Mouse (Mus musculus) MEL (cell line): ENCODE measurements at regions not wholly inside any gene's neighbourhood (a gene's known extent, or its start where the extent isn't known, plus 50 kb on each side); places are given as distances from the start of the nearest gene placed in this dataset.

Source experiments
- DNase-seq: peaks from one replicate; pipeline ENCODE4 v3.0.0; 2011; ENCODE audit warnings: low read depth, low spot score
- H3K27ac ChIP-seq: 2 replicates; pipeline ENCODE4 v1.5.1; 2012; ENCODE audit warnings: low read depth, mild to moderate bottlenecking, control low read depth, low read length, moderate library complexity; ENCODE audit not compliant: control insufficient read depth
- H3K27me3 ChIP-seq, 2 experiments: fragments of 150-350 bp in 1 of 2; sonication (generic) in 1 of 2; 2 replicates each; pipeline ENCODE4 v1.6.1; 2012; ENCODE audit warnings: low read length in 2 of 2, mild to moderate bottlenecking in 2 of 2, improper control_type of control experiment in 1 of 2, moderate library complexity in 1 of 2; ENCODE audit not compliant: insufficient read depth in 2 of 2, control insufficient read depth in 1 of 2
- H3K36me3 ChIP-seq, 2 experiments: 2 replicates each; pipeline ENCODE4 v1.6.1; 2012 to 2014; ENCODE audit warnings: low read length in 2 of 2, improper control_type of control experiment in 1 of 2, inconsistent platforms in 1 of 2, mild to moderate bottlenecking in 1 of 2; ENCODE audit not compliant: insufficient read depth in 2 of 2, control insufficient read depth in 1 of 2
- H3K4me1 ChIP-seq, 2 experiments: fragments of 150-350 bp in 1 of 2; sonication (generic) in 1 of 2; 2 replicates each; pipeline ENCODE4 v1.6.1; 2012; ENCODE audit warnings: low read length in 2 of 2, improper control_type of control experiment in 1 of 2, mild to moderate bottlenecking in 1 of 2; ENCODE audit not compliant: insufficient read depth in 2 of 2, control insufficient read depth in 1 of 2
- H3K4me3 ChIP-seq, 2 experiments: fragments of 150-350 bp in 1 of 2; sonication (generic) in 1 of 2; 2 replicates each; pipeline ENCODE4 v1.5.1; 2012; ENCODE audit warnings: low read depth in 2 of 2, low read length in 2 of 2, mild to moderate bottlenecking in 2 of 2, moderate library complexity in 2 of 2, control low read depth in 1 of 2, improper control_type of control experiment in 1 of 2; ENCODE audit not compliant: control insufficient read depth in 1 of 2, insufficient read depth in 1 of 2
- H3K79me2 ChIP-seq: 2 replicates; pipeline ENCODE4 v1.6.1; 2012; ENCODE audit warnings: mild to moderate bottlenecking, low read length, moderate library complexity; ENCODE audit not compliant: control insufficient read depth, poor library complexity, insufficient read depth
- H3K9ac ChIP-seq: 2 replicates; pipeline ENCODE4 v1.6.1; 2012; ENCODE audit warnings: low read depth, mild to moderate bottlenecking, control low read depth, low read length, moderate library complexity; ENCODE audit not compliant: control insufficient read depth, poor library complexity, severe bottlenecking
- H3K9me3 ChIP-seq: fragments of 150-350 bp; sonication (generic); replicated peaks from 2 replicates; pipeline ENCODE4 v1.6.1; 2012; ENCODE audit warnings: mild to moderate bottlenecking, low read length, improper control_type of control experiment, moderate library complexity; ENCODE audit not compliant: insufficient read depth
- BHLHE40 ChIP-seq: IDR thresholded peaks from 2 replicates; pipeline ENCODE4 v1.6.1; 2012; ENCODE audit warnings: low read depth, mild to moderate bottlenecking, inconsistent platforms, low read length, improper control_type of control experiment, borderline replicate concordance
- CHD1 ChIP-seq: IDR thresholded peaks from 2 replicates; pipeline ENCODE4 v1.6.1; 2012; ENCODE audit warnings: low read depth, mild to moderate bottlenecking, inconsistent platforms, low read length, improper control_type of control experiment
- CTCF ChIP-seq, 3 experiments: IDR thresholded peaks in 2 of 3; conservative IDR thresholded peaks in 1 of 3; 2 replicates each; pipeline ENCODE4 v1.5.1; 2011 to 2012; ENCODE audit warnings: low read length in 3 of 3, low read depth in 2 of 3, mild to moderate bottlenecking in 2 of 3, improper control_type of control experiment in 1 of 3, inconsistent platforms in 1 of 3, mixed read lengths in 1 of 3, moderate library complexity in 1 of 3; ENCODE audit not compliant: control insufficient read depth in 1 of 3, insufficient read depth in 1 of 3, poor library complexity in 1 of 3, severe bottlenecking in 1 of 3
- E2F4 ChIP-seq: IDR thresholded peaks from 2 replicates; pipeline ENCODE4 v1.6.1; 2011; ENCODE audit warnings: low read depth, low read length, improper control_type of control experiment, borderline replicate concordance
- ELF1 ChIP-seq: IDR thresholded peaks from 2 replicates; pipeline ENCODE4 v1.6.1; 2014; ENCODE audit warnings: low read depth, mild to moderate bottlenecking, inconsistent platforms, low read length, improper control_type of control experiment, moderate library complexity
- EP300 ChIP-seq, 2 experiments: IDR thresholded peaks; 2 replicates each; pipeline ENCODE4 v1.6.1; 2011; ENCODE audit warnings: improper control_type of control experiment in 2 of 2, low read length in 2 of 2, low read depth in 1 of 2, mild to moderate bottlenecking in 1 of 2
- GATA1 ChIP-seq: IDR thresholded peaks from 2 replicates; pipeline ENCODE4 v1.6.1; 2011; ENCODE audit warnings: low read depth, low read length, improper control_type of control experiment
- JUND ChIP-seq: IDR thresholded peaks from 2 replicates; pipeline ENCODE4 v1.6.1; 2011; ENCODE audit warnings: low read depth, mild to moderate bottlenecking, improper control_type of control experiment, low read length
- MYB ChIP-seq: IDR thresholded peaks from 2 replicates; pipeline ENCODE4 v1.6.1; 2011; ENCODE audit warnings: mild to moderate bottlenecking, low read depth, low read length, improper control_type of control experiment
- MYC ChIP-seq: IDR thresholded peaks from 2 replicates; pipeline ENCODE4 v1.6.1; 2011; ENCODE audit warnings: low read depth, mild to moderate bottlenecking, low read length, improper control_type of control experiment, moderate library complexity
- NELFE ChIP-seq: IDR thresholded peaks from 2 replicates; pipeline ENCODE4 v1.6.1; 2011; ENCODE audit warnings: low read depth, low read length, improper control_type of control experiment
- NRF1 ChIP-seq: IDR thresholded peaks from 2 replicates; pipeline ENCODE4 v1.6.1; 2014; ENCODE audit warnings: low read depth, mild to moderate bottlenecking, inconsistent platforms, low read length, improper control_type of control experiment, moderate library complexity; ENCODE audit not compliant: poor library complexity, insufficient read depth, severe bottlenecking
- POLR2A ChIP-seq, 2 experiments: IDR thresholded peaks; 2 replicates each; pipeline ENCODE4 v1.6.1; 2011 to 2012; ENCODE audit warnings: low read length in 2 of 2, mild to moderate bottlenecking in 2 of 2, control low read depth in 1 of 2, improper control_type of control experiment in 1 of 2, low read depth in 1 of 2, moderate library complexity in 1 of 2; ENCODE audit not compliant: control insufficient read depth in 1 of 2, insufficient read depth in 1 of 2, poor library complexity in 1 of 2
- POLR2AphosphoS2 ChIP-seq: IDR thresholded peaks from 2 replicates; pipeline ENCODE4 v1.6.1; 2011; ENCODE audit warnings: low read length, improper control_type of control experiment
- POLR2AphosphoS5 ChIP-seq: IDR thresholded peaks from 2 replicates; pipeline ENCODE4 v1.6.1; 2012; ENCODE audit warnings: low read depth, borderline replicate concordance, mild to moderate bottlenecking, inconsistent platforms, low read length, moderate library complexity, mixed read lengths
- RAD21 ChIP-seq: IDR thresholded peaks from 2 replicates; pipeline ENCODE4 v1.6.1; 2011; ENCODE audit warnings: mild to moderate bottlenecking, low read depth, low read length, improper control_type of control experiment
- RCOR1 ChIP-seq: IDR thresholded peaks from 2 replicates; pipeline ENCODE4 v1.6.1; 2012; ENCODE audit warnings: low read depth, mild to moderate bottlenecking, inconsistent platforms, low read length, improper control_type of control experiment
- SMC3 ChIP-seq: IDR thresholded peaks from 2 replicates; pipeline ENCODE4 v1.6.1; 2011; ENCODE audit warnings: low read depth, low read length, improper control_type of control experiment
- TBP ChIP-seq: IDR thresholded peaks from 2 replicates; pipeline ENCODE4 v1.8.0; 2011; ENCODE audit warnings: low read depth, low read length, improper control_type of control experiment
- ZC3H11A ChIP-seq: IDR thresholded peaks from 2 replicates; pipeline ENCODE4 v1.6.1; 2012; ENCODE audit warnings: low read depth, mild to moderate bottlenecking, inconsistent platforms, low read length, improper control_type of control experiment
- ZKSCAN1 ChIP-seq: IDR thresholded peaks from 2 replicates; pipeline ENCODE4 v1.6.1; 2012; ENCODE audit warnings: low read depth, mild to moderate bottlenecking, inconsistent platforms, low read length, improper control_type of control experiment, moderate library complexity
- ZMIZ1 ChIP-seq: IDR thresholded peaks from 2 replicates; pipeline ENCODE4 v1.6.1; 2012; ENCODE audit warnings: low read depth, mild to moderate bottlenecking, inconsistent platforms, low read length, improper control_type of control experiment, moderate library complexity

DNA sequence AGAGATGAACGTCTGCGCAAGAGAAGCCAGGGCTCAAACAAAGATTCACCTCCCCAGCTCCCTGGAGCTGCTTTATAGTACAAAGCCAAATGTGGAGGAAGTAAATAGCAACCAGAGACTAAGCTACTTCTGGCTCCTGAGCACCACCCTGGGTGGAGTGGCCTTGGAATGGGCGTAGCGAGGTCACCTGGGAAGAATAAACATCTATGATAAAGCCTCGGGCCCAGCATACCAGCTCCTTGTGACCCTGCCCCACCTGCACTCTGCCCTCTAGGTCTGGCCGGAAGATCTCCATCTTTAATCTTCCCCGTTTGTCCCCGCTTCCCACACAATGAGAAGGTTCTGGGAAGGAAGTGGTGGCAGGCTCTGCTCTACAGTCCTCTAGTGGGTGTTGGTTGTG, 61.0 kb upstream of the Ptpn3 start:
- H3K27me3 ChIP-seq, result no peaks in the 10 kb centered on the region
- no peak overlapping the region for H3K9ac ChIP-seq
- H3K4me3 ChIP-seq, result no peak overlapping the region
- no peaks in the 10 kb centered on the region for H3K36me3 ChIP-seq
- DNase-seq, result no peak
- H3K4me1 ChIP-seq, result no peaks in the 10 kb centered on the region
- H3K9me3 ChIP-seq, result no peaks in the 10 kb centered on the region
- H3K79me2 ChIP-seq, result no peaks in the 10 kb centered on the region
- no peak overlapping the region for H3K27ac ChIP-seq
- TF ChIP-seq CHD1 (no peak), RCOR1 (no peak), NELFE (no peak), MYC (no peak), BHLHE40 (no peak), ZKSCAN1 (no peak), TBP (no peak), RAD21 (no peak)

DNA sequence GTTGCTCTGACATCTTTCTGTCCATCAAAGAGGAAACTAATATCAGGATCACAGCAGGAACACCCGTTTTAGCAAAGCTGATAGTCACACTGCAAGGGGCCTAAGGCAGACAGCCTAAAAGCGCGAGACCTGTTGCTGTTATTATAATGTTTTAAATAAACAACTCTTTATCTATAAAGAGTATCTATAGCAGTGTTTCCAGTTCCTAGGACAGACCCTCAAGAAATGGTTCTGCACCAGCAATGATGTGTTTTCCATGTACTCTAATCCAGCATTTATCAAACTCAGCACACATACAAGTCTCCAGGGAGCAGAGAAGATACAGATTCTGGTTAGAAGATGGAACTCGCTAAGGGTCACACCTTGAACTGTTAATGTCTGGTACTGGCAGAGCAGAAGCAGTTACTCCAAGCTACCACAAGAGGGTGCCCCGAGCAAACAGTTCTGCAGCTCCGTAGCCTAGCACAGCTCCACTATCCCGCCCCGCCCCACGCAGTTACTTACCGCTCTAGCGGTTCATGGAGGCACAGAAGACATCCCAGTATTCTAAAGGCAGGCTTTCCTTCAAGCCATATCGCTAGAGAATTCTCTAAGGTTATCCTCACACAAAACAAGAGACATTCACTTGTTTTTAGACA, 64.2 kb upstream of the Palm2 start:
- Histone ChIP-seq H3K9me3 (no peaks in the 10 kb centered on the region), H3K4me1 (no peaks in the 10 kb centered on the region), H3K4me3 (no peak overlapping the region), H3K27me3 (no peaks in the 10 kb centered on the region), H3K79me2 (no peaks in the 10 kb centered on the region), H3K36me3 (no peaks in the 10 kb centered on the region), H3K27ac (no peak overlapping the region), H3K9ac (no peak overlapping the region)
- peak; percentile 80 for DNase-seq
- TF ChIP-seq GATA1, result no peak
- TF ChIP-seq NRF1, result no peak
- peak; percentile 34; the same call in 1 of the 2 replicates for TF ChIP-seq ZC3H11A
- peak; percentile 80 to 86 (median 80) for TF ChIP-seq CTCF (IDR thresholded peaks at IDR 0.05 in 2 of 3, conservative IDR thresholded peaks at IDR 0.05 in 1 of 3; ENCODE audit: control insufficient read depth in 1 of 3, insufficient read depth in 1 of 3, low read depth in 2 of 3, low read length in 3 of 3, poor library complexity in 1 of 3, severe bottlenecking in 1 of 3)
- peak; percentile 77 for TF ChIP-seq RAD21
- peak; percentile 66 for TF ChIP-seq SMC3

GRCm38 (mm10) chr4:57377872-57378271, 56.2 kb upstream of the Palm2 start:
- no peaks in the 10 kb centered on the region; a peak in 1 of 4 replicates for H3K27me3 ChIP-seq
- TF ChIP-seq SMC3, result no peak
- no peak for TF ChIP-seq TBP
- TF ChIP-seq POLR2A (IDR thresholded peaks at IDR 0.05; ENCODE audit: control insufficient read depth in 1 of 2, insufficient read depth in 1 of 2, low read depth in 1 of 2, low read length in 2 of 2, poor library complexity in 1 of 2), result no peak
- TF ChIP-seq MYB, result no peak
- no peak for TF ChIP-seq EP300 (IDR thresholded peaks at IDR 0.05; ENCODE audit: low read depth in 1 of 2, low read length in 2 of 2)
- no peak for TF ChIP-seq RAD21
- no peak for TF ChIP-seq E2F4
- TF ChIP-seq POLR2AphosphoS5, result no peak
- TF ChIP-seq ELF1, result no peak
- no peak for TF ChIP-seq CTCF (IDR thresholded peaks at IDR 0.05 in 2 of 3, conservative IDR thresholded peaks at IDR 0.05 in 1 of 3; ENCODE audit: control insufficient read depth in 1 of 3, insufficient read depth in 1 of 3, low read depth in 2 of 3, low read length in 3 of 3, poor library complexity in 1 of 3, severe bottlenecking in 1 of 3)
- no peak for TF ChIP-seq GATA1
- TF ChIP-seq BHLHE40, result no peak
- no peak for TF ChIP-seq JUND
- no peak for TF ChIP-seq ZMIZ1
- TF ChIP-seq POLR2AphosphoS2, result no peak

More at GRCm38 (mm10) chr4:57377872-57378271, 56.2 kb upstream of the Palm2 start:
- Histone ChIP-seq H3K79me2 (no peaks in the 10 kb centered on the region), H3K9ac (no peak overlapping the region), H3K27ac (no peak overlapping the region), H3K36me3 (no peaks in the 10 kb centered on the region), H3K9me3 (no peaks in the 10 kb centered on the region), H3K4me3 (no peak overlapping the region), H3K4me1 (no peaks in the 10 kb centered on the region)
- DNase-seq, result no peak
